Mouse (Mus musculus) neural tube, embryonic 13.5 days (tissue): ENCODE results near the gene Ankrd12. TPM values are rescaled to one million over a fixed set of nuclear protein-coding genes. Genes with fewer than 3 reads are reported as not detected.
A peak's percentile ranks its signal among the peaks of the same experiment; 100 is the strongest.

Experiments used
- ATAC-seq: fragments of 200-750 bp; cut with Nextera tagmentation; 2 replicates; pipeline ENCODE4 v1.8.0; 2017; ENCODE audit warnings: low read depth, mild to moderate bottlenecking, moderate TSS enrichment, moderate library complexity
- H3K27ac ChIP-seq: fragments of 300-500 bp; sonication (generic); replicated peaks from 2 replicates; pipeline ENCODE4 v1.5.1; 2015; ENCODE audit warnings: moderate library complexity, mild to moderate bottlenecking, inconsistent platforms
- H3K27me3 ChIP-seq: fragments of 300-500 bp; sonication (generic); 2 replicates; pipeline ENCODE4 v1.6.1; 2015; ENCODE audit warnings: mild to moderate bottlenecking, inconsistent platforms
- H3K36me3 ChIP-seq: fragments of 300-500 bp; sonication (generic); 2 replicates; pipeline ENCODE4 v1.6.1; 2015; ENCODE audit warnings: mild to moderate bottlenecking, inconsistent platforms
- H3K4me1 ChIP-seq: fragments of 300-500 bp; sonication (generic); replicated peaks from 2 replicates; pipeline ENCODE4 v1.6.1; 2015; ENCODE audit warnings: inconsistent platforms
- H3K4me2 ChIP-seq: fragments of 300-500 bp; sonication (generic); 2 replicates; pipeline ENCODE4 v1.6.1; 2015; ENCODE audit warnings: inconsistent platforms, mild to moderate bottlenecking, moderate library complexity
- H3K4me3 ChIP-seq: fragments of 300-500 bp; sonication (generic); 2 replicates; pipeline ENCODE4 v1.5.1; 2015; ENCODE audit warnings: mild to moderate bottlenecking, inconsistent platforms
- H3K9ac ChIP-seq: fragments of 300-500 bp; sonication (generic); 2 replicates; pipeline ENCODE4 v1.6.1; 2015; ENCODE audit warnings: moderate library complexity, mild to moderate bottlenecking, inconsistent platforms
- H3K9me3 ChIP-seq: fragments of 300-500 bp; sonication (generic); 2 replicates; pipeline ENCODE4 v1.6.1; 2016; ENCODE audit warnings: inconsistent platforms
- WGBS: fragments of 180-500 bp; shearing (Covaris S2); methylation state at CpG from one replicate; pipeline ENCODE4 v1.1.7; 2015; 5-methylcytosine and 5-hydroxymethylcytosine counted together
- polyA plus RNA-seq: library from polyadenylated mRNA; unstranded; fragments of >200 nt; fragmentation: Nextera tagmentation; extraction: Ambion mirVana; gene quantifications from 2 replicates; pipeline ENCODE4 v1.2.1, GENCODE M21; 2015

Ankrd12 gene
- polyA plus RNA-seq = 129 and 143 TPM in 2 replicates

DNA sequence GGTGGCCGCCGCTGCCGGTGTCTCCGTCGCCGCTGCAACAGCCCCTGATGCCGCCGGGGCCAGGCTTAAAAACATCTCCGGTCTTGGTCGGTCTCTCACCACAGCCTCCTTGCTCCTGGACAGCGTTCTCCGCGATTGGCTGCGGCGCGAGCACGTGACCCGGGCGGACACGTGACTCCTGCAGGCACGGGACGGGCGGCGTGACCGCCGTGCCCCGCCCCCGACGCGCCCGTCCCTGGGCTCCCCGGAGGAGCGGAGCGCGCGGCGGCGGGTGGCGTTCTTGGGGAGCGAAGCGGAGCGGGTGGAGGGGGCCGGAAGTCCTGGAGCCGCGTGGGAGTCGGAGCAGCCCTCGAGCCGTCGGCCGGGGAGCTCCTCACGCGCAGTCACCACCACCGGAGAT is at the start of gene Ankrd12:
Gene Ankrd12, minus strand, starts transcription at position 156 of the 400 bp plus-strand sequence.
- peak within 1 kb of the TSS; percentile 97 for H3K27ac ChIP-seq
- H3K9ac ChIP-seq = peak within 1 kb of the TSS; percentile 95
- H3K27me3 ChIP-seq = no peaks in the 10 kb centered on the region
- H3K36me3 ChIP-seq = peaks cover 29% of the 10 kb centered on the region
- no peaks in the 10 kb centered on the region for H3K9me3 ChIP-seq
- peak within 1 kb of the TSS; percentile 96 for H3K4me3 ChIP-seq
- peak within 1 kb of the TSS; percentile 82 for H3K4me2 ChIP-seq
- under 1% methylated on average over 53 of the region's 53 CpGs for WGBS
- ATAC-seq = peak; percentile 97
- H3K4me1 ChIP-seq = peaks cover 38% of the 10 kb centered on the region

DNA sequence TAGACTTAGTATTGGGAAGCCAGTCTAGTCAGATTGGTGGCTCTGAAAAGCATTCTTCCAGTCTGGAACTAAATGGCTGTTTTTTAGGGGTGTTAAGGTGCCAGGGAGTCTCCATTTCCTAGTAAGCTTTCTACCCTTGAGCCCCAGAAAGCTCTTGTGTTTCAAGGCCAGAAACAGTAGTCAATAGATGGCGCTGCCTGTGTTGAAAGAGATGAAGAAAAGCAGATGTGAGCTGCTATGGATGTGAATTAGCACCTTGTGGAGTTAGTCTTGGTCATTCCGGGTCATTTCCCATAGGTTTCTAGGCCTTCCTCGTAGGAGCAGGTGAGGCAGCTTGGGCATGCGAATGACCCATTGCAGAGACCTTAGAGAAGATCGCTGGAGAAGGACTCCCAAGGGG is 48.3 kb upstream of the Ankrd12 start:
- Histone ChIP-seq H3K9me3 (no peaks in the 10 kb centered on the region), H3K36me3 (peaks cover 13% of the 10 kb centered on the region; the same call in 1 of the 2 replicates), H3K27ac (no peak overlapping the region), H3K4me2 (no peak overlapping the region), H3K4me1 (peaks cover 9% of the 10 kb centered on the region), H3K4me3 (no peak overlapping the region), H3K9ac (no peak overlapping the region), H3K27me3 (no peaks in the 10 kb centered on the region)
- 83% methylated on average over 5 of the region's 5 CpGs for WGBS
- no peak for ATAC-seq

DNA sequence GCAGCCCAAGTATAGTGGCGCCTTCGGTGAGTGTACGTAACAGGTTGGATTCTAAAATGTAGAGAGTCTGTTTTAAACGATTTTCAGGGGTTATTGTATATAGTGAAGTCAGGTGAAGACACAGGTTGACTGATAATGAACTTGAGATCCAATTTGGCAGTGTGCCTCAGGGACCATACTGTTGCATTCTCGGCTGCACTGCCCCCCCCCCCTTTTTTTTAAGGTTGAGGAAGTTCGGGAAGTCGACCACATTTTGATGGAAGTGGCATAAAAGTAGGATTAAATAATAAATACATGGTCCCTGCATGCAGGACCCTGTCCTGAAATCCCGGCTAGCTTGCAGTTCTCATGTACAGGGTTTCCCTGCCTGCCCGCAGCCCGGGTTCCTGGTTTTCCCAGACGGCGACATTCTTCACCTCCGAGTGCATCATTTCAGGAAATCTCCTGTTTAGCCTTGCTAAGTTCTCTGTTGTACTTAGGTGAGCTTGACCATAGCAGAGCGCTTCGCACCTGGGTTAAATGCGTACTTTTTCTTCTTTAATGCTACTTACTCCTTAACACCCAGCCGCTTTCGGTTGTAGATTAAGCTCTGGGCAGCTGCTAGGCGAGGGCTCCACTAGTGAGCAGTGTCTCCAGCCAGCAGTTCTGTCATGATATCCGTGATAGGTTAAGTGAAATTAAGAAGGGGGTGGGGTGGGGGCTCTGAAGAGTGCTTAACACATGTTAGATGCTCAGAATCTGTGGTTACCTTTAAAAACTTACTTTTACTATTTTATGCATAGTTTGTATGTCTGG is 47.1 kb upstream of the Ankrd12 start:
- WGBS = 1% methylated on average over 20 of the region's 20 CpGs
- peak; percentile 29 for ATAC-seq
- H3K9ac ChIP-seq = peak overlapping the region; percentile 75
- H3K4me3 ChIP-seq = peak overlapping the region; percentile 75
- no peak overlapping the region; the same call in 1 of the 2 replicates for H3K27ac ChIP-seq
- H3K36me3 ChIP-seq = peaks cover 24% of the 10 kb centered on the region
- no peaks in the 10 kb centered on the region for H3K27me3 ChIP-seq
- H3K9me3 ChIP-seq = no peaks in the 10 kb centered on the region
- H3K4me1 ChIP-seq = peaks cover 9% of the 10 kb centered on the region
- H3K4me2 ChIP-seq = peak overlapping the region; percentile 68

DNA sequence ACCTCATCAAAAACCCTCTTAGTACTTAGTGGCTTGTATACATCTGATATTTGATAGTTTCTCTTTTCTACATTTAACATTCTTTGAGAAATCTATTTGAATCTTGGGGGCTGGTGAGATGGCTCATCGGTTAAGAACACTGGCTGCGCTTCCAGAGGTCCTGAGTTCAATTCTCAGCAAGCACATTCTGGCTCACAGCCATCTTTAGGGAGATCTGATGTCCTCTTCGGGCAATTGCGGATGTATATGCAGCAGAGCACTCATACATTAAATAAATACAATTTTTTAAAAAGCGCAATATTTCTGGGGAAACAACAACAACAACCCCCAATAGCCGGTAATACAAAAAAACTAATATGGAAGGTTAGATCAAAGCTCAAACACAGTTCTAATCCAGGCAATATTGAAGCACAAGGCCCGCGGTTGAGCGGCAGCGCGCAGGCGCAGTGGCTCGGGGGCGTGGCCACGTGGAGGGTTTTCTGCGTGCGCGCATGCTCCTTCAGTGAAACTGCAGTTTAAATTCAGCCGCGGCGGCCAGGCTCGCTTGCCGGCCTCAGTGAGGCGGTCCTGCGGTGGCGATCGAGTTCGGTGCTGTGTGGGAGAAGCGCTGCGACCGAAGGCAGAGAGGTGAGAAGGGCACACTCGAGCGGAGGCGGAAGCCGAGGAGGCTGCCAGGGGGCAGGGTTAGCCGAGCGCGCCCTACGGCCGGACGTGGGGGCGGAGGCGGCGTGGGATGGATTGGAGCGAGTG is 46.4 kb upstream of the Ankrd12 start, which contains the start of gene Ddx11:
Gene Ddx11, plus strand, starts transcription at position 455 of the 750 bp plus-strand sequence.
- H3K4me1 ChIP-seq = peaks cover 9% of the 10 kb centered on the region
- no peak within 1 kb of the TSS; the same call in 1 of the 2 replicates for H3K27ac ChIP-seq
- no peaks in the 10 kb centered on the region for H3K27me3 ChIP-seq
- peak within 1 kb of the TSS; percentile 68 for H3K4me2 ChIP-seq
- H3K36me3 ChIP-seq = peaks cover 31% of the 10 kb centered on the region
- 6% methylated on average over 45 of the region's 45 CpGs for WGBS
- no peaks in the 10 kb centered on the region for H3K9me3 ChIP-seq
- H3K9ac ChIP-seq = peak within 1 kb of the TSS; percentile 75
- peak within 1 kb of the TSS; percentile 75 for H3K4me3 ChIP-seq
- peak; percentile 84 for ATAC-seq

DNA sequence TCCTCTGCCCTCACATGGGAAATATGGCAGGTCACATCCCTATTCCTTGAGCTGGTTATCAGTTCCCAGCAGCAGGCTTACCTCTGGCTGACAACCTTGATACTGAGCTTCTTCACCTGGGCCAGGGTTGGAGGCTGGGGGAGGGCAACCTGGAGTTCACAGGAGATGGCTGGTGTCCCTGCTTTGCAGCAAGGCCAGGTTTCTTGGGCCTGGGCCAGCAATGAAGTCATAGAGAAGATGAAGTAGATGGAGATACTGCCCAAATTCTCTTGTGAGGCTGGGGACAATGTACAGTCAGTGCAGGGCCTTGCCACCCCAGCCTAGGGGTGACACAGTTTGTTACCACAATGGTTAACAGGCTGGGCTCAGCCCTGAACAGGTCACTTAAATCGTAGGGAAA is 43.8 kb upstream of the Ankrd12 start:
- H3K4me3 ChIP-seq = no peak overlapping the region
- H3K9me3 ChIP-seq = no peaks in the 10 kb centered on the region
- H3K4me1 ChIP-seq = peaks cover 9% of the 10 kb centered on the region
- H3K9ac ChIP-seq = no peak overlapping the region
- no peak for ATAC-seq
- H3K27me3 ChIP-seq = no peaks in the 10 kb centered on the region
- no peak overlapping the region for H3K27ac ChIP-seq
- WGBS = 76% methylated on average over 1 of the region's 1 CpGs
- H3K36me3 ChIP-seq = peaks cover 50% of the 10 kb centered on the region
- no peak overlapping the region for H3K4me2 ChIP-seq

DNA sequence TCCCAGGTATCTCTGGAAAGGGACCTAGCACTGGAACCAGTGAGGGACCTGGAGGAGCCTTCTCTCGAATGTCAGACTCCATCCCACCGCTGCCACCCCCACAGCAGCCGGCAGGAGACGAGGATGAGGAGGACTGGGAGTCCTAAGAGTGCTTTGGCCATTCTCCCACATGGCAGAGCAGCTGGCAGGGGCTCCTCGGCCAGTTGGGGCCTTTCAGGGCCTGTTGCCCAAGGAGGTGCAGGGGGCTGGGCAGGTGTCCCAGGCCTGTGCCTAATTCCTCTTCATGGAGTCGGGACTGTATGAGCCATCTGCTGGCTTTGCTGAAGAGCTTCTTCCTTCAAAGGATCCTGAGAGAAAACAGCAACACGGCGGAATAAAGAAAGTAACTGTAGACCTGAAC is 42.1 kb upstream of the Ankrd12 start:
- no peak for ATAC-seq
- H3K4me3 ChIP-seq = no peak overlapping the region
- H3K27ac ChIP-seq = no peak overlapping the region
- H3K9me3 ChIP-seq = no peaks in the 10 kb centered on the region
- WGBS = 90% methylated on average over 8 of the region's 8 CpGs
- H3K36me3 ChIP-seq = peaks cover 67% of the 10 kb centered on the region
- no peak overlapping the region for H3K4me2 ChIP-seq
- H3K9ac ChIP-seq = no peak overlapping the region
- peaks cover 4% of the 10 kb centered on the region for H3K4me1 ChIP-seq
- no peaks in the 10 kb centered on the region for H3K27me3 ChIP-seq

DNA sequence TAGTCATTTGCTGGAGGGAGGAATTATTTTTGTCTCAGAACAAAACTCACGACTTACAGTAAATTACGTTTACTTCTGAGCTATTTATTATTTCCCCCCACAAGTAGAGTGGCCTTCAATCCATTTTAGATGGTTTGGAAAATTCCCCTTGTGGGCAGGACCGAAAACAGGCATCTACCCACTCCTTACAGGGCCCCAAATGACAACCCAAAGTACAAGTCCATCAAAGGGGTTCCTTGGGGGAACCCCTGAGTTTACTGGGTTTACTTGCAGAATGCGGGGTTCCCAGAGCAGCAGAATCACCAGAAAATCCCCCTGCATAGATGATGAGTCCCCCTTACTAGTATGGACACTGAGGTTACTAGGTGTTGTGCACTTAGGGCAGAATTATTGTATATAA is 35.3 kb upstream of the Ankrd12 start:
- ATAC-seq = no peak
- H3K36me3 ChIP-seq = peaks cover 37% of the 10 kb centered on the region
- H3K9me3 ChIP-seq = no peaks in the 10 kb centered on the region
- H3K27me3 ChIP-seq = no peaks in the 10 kb centered on the region
- H3K4me3 ChIP-seq = peak overlapping the region; percentile 89
- peak overlapping the region; percentile 71 for H3K4me2 ChIP-seq
- peaks cover 17% of the 10 kb centered on the region for H3K4me1 ChIP-seq
- H3K9ac ChIP-seq = peak overlapping the region; percentile 91
- no peak overlapping the region for H3K27ac ChIP-seq
- 52% methylated on average over 4 of the region's 4 CpGs for WGBS

DNA sequence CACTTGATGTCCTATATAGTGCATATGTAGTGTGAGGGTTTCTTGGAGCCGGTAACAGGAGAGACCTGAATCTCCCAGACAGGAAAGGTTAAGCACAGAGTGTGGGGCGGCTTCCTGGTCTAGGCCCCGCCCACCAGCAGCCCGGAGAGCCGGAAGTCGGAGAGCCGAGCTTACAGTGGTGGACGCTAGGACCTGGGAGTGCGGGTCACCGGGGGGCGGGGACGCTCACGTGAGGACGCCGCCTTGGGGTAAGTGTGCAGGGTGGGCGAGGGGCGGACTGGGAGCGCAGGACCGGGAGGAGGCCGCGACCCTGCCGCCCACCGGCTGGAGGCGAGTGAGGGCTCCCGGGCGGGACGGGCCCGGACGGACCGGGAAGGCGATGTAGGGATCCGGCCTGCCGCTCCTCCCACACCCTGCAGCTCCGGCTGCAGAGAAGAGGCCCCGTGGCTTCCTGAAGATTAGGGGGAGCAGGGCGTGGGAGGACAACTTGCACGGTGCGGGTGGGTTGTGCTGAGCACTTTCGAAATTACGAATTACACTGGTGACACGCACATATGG is 34.6 kb upstream of the Ankrd12 start, which contains the start of gene Washc1:
Gene Washc1, plus strand, starts transcription at position 144 of the 558 bp plus-strand sequence.
- Histone ChIP-seq H3K4me2 (peak within 1 kb of the TSS; percentile 71), H3K36me3 (peaks cover 30% of the 10 kb centered on the region), H3K4me3 (peak within 1 kb of the TSS; percentile 89), H3K27ac (peak within 1 kb of the TSS; percentile 73), H3K9ac (peak within 1 kb of the TSS; percentile 91), H3K9me3 (no peaks in the 10 kb centered on the region), H3K27me3 (no peaks in the 10 kb centered on the region), H3K4me1 (peaks cover 17% of the 10 kb centered on the region)
- ATAC-seq = peak; percentile 98
- WGBS = under 1% methylated on average over 41 of the region's 41 CpGs

DNA sequence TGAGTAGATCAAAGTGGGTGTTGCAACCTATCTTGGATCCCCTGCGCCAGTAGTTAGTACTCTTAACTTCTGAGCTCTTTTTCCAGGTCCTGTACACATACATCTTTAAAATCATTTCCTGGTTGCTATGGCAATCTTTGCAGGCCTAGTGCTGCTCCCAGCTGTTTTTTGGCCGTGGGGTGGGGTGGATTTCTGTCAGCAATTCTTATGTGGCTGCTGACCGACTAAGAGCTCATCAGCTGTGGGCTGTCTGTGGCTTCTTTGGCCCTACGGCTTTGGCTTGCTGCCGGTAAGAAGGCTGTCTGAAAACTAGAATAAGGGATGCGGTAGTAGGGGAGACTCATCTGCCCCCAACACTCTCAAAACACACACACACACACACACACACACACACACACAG is 33.9 kb upstream of the Ankrd12 start:
- H3K4me3 ChIP-seq = peak overlapping the region; percentile 89
- H3K27ac ChIP-seq = peak overlapping the region; percentile 59; the same call in 1 of the 2 replicates
- peak overlapping the region; percentile 71 for H3K4me2 ChIP-seq
- H3K4me1 ChIP-seq = peaks cover 17% of the 10 kb centered on the region
- H3K9me3 ChIP-seq = no peaks in the 10 kb centered on the region
- 53% methylated on average over 6 of the region's 6 CpGs for WGBS
- peaks cover 23% of the 10 kb centered on the region for H3K36me3 ChIP-seq
- no peaks in the 10 kb centered on the region for H3K27me3 ChIP-seq
- H3K9ac ChIP-seq = peak overlapping the region; percentile 91
- ATAC-seq = no peak

DNA sequence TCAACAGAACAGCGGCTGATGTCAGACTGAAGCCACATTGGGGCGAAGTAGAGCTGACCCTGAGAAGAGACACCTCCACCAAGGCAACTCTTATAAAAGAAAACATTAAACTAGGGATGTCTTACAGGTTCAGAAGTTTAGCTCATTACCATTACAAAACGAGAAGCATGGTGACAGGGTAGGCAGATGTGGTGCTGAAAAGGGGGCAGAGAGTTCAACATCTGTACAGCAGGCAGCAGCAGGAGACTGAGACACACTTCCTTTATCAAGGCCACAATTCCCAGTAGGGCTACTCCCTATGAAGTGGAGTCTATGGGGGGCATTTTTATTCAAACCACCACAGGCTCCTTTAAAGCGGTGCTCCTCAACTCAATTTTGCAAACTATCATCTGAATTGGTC is 31.3 kb upstream of the Ankrd12 start:
- WGBS = 84% methylated on average over 4 of the region's 4 CpGs
- no peak overlapping the region for H3K9ac ChIP-seq
- no peaks in the 10 kb centered on the region for H3K36me3 ChIP-seq
- H3K4me3 ChIP-seq = no peak overlapping the region
- H3K4me2 ChIP-seq = no peak overlapping the region
- ATAC-seq = no peak
- H3K9me3 ChIP-seq = no peaks in the 10 kb centered on the region
- H3K27ac ChIP-seq = no peak overlapping the region
- peaks cover 17% of the 10 kb centered on the region for H3K4me1 ChIP-seq
- H3K27me3 ChIP-seq = no peaks in the 10 kb centered on the region

DNA sequence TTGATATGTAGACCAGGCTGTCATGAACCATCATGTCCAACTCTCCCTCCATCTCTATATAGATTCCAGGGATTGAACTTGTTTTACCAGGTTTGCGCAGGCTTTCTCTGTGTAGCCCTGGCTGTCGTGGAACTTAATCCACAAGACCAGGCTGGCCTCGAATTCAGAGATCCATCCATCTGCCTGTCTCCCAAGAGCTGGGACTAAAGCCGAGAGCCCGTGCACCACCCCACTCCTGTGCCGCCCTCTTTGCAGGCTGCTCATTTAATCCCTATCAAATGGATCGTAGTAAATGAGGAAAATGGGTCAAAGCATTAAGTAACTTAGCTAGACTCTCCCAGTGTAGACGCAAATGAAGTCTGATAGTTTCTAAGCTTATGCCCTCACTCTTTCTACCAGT is 30.6 kb upstream of the Ankrd12 start:
- H3K4me1 ChIP-seq = peaks cover 13% of the 10 kb centered on the region
- no peaks in the 10 kb centered on the region for H3K27me3 ChIP-seq
- H3K27ac ChIP-seq = no peak overlapping the region
- H3K36me3 ChIP-seq = no peaks in the 10 kb centered on the region
- no peaks in the 10 kb centered on the region for H3K9me3 ChIP-seq
- no peak overlapping the region for H3K4me3 ChIP-seq
- 76% methylated on average over 8 of the region's 8 CpGs for WGBS
- no peak overlapping the region for H3K9ac ChIP-seq
- no peak for ATAC-seq
- H3K4me2 ChIP-seq = no peak overlapping the region
